Mouse (Mus musculus) heart, postnatal 0 days (tissue): ENCODE results near the gene Defb21.

Source experiments
- CTCF ChIP-seq: IDR thresholded peaks from 2 replicates; pipeline ENCODE4 v1.5.1; 2016; ENCODE audit warnings: antibody characterized with exemption, control low read depth, low read depth
- EP300 ChIP-seq: IDR thresholded peaks from 2 replicates; pipeline ENCODE4 v1.6.1; 2016; ENCODE audit warnings: antibody characterized with exemption, low read depth

DNA sequence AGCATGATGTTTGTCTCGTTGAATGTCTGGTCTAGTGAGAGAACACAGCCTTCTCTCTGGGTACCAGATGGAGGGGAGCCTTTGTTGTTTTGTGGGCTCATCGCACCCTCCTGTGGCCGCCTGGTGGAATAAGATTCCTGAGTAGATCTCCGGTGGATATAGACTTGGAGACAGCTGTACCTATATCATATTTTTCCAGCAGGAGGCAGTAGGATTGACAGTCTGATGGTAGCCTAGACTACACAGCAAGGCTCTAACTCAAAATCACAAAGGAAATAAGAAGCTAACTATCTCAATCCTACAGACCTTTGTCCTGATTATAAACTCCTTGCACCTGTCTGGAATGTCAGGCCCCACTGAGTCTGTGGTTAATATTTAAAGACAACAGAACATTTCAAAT, 27.9 kb upstream of the Defb21 start:
- TF ChIP-seq CTCF (peak; percentile 51), EP300 (no peak)
